Mouse (Mus musculus) kidney, postnatal 25 days (tissue): Measurements from ENCODE around the gene Schip1.

Experiments
- DNase-seq, 2 experiments: peaks; one replicate each; pipeline ENCODE4 v3.0.0; 2021; ENCODE audit warnings: mixed read lengths in 2 of 2

Schip1 gene

GRCm38 (mm10) chr3:68589220-68589840 lies 524.7 kb downstream of the Schip1 start:
- no peak for DNase-seq

GRCm38 (mm10) chr3:68590436-68590835 lies 525.8 kb downstream of the Schip1 start:
- no peak for DNase-seq

- no peak for DNase-seq
Observed at GRCm38 (mm10) chr3:68592575-68592974, 528.0 kb downstream of the Schip1 start.

- DNase-seq, result no peak
Observed at GRCm38 (mm10) chr3:68593073-68593867, 528.7 kb downstream of the Schip1 start.

- DNase-seq, result peak in 1 of 2 experiments; percentile 28
Observed at GRCm38 (mm10) chr3:68595316-68595925, 530.8 kb downstream of the Schip1 start.

GRCm38 (mm10) chr3:68596938-68597337 lies 532.3 kb downstream of the Schip1 start:
- DNase-seq, result no peak

- DNase-seq, result no peak
Observed at GRCm38 (mm10) chr3:68602891-68603290, 538.3 kb downstream of the Schip1 start.

- no peak for DNase-seq
Observed at GRCm38 (mm10) chr3:68604467-68604866, 539.9 kb downstream of the Schip1 start.

GRCm38 (mm10) chr3:68604962-68605361 lies 540.4 kb downstream of the Schip1 start:
- no peak for DNase-seq

GRCm38 (mm10) chr3:68605942-68606603 lies 541.5 kb downstream of the Schip1 start:
- no peak for DNase-seq

GRCm38 (mm10) chr3:68606730-68607129 lies 542.1 kb downstream of the Schip1 start:
- DNase-seq, result no peak

- DNase-seq, result no peak
Observed at GRCm38 (mm10) chr3:68607336-68607735, 542.7 kb downstream of the Schip1 start.

GRCm38 (mm10) chr3:68608848-68609497 lies 544.4 kb downstream of the Schip1 start:
- DNase-seq, result no peak

GRCm38 (mm10) chr3:68610011-68610410 lies 545.4 kb downstream of the Schip1 start:
- no peak for DNase-seq

GRCm38 (mm10) chr3:68610598-68611261 lies 546.1 kb downstream of the Schip1 start:
- peak; percentile 39 to 62 for DNase-seq

- DNase-seq, result no peak
Observed at GRCm38 (mm10) chr3:68615042-68615810, 550.6 kb downstream of the Schip1 start.

GRCm38 (mm10) chr3:68616363-68616762 lies 551.8 kb downstream of the Schip1 start:
- DNase-seq, result no peak

- DNase-seq, result no peak
Observed at GRCm38 (mm10) chr3:68617708-68618107, 553.1 kb downstream of the Schip1 start.

GRCm38 (mm10) chr3:68619097-68619496 lies 554.5 kb downstream of the Schip1 start:
- no peak for DNase-seq

GRCm38 (mm10) chr3:68621971-68622370 lies 557.4 kb downstream of the Schip1 start:
- DNase-seq, result no peak

- no peak for DNase-seq
Observed at GRCm38 (mm10) chr3:68623036-68623435, 558.4 kb downstream of the Schip1 start.
